Mouse (Mus musculus): Measurements from ENCODE around the gene Ldhb.
"Not testable (repeated sequence)": the region's sequence is repeated elsewhere in the genome, so short reads cannot be mapped to it uniquely, and the experiment has no call there.

Gene Ldhb

DNA sequence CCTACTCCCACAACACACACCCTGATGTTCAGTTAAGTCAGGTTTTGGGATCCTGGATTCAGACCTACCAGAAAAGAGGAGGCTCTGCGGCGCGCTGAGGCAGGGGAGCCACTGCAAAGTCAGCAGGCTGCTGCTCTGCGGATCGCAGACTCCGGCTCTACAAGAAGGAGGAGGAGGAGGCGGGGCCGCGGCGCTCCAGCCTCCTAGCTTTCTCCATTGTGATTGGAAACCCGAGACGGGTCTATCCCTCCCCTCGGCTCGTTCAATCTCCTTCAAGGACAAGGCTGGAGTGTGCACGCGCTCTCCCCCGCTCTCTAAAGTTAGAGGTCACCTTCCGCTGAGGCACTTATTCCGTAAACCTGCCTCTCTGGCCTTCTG, at the start of gene Ldhb:
TSS of gene Ldhb (minus strand) at position 173 of the 378 bp plus-strand sequence.
- DNase-seq (ENCODE audit: low spot score), result peak; percentile 81

DNA sequence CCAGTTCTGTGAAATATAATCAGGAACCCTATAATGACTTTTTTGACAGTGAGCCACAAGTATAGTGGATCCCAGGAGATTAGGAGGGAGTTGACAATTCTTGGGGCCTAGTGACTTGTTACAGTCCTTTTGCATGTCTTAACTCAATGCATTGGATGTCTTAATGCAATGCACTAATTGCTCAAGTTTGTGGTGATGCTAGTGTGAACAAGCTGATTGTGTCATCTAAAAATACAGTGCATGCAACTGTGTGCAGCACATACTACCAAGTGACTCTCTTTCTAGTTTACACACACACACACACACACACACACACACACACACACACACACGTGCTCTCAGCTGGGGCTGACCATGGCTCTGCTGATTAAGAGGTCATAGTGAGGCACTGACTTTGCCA, 48.2 kb upstream of the Ldhb start:
- DNase-seq (ENCODE audit: low spot score), result no peak

- DNase-seq (ENCODE audit: low spot score), result no peak
Observed at GRCm38 (mm10) chr6:142551482-142551881, 43.7 kb upstream of the Ldhb start.

DNA sequence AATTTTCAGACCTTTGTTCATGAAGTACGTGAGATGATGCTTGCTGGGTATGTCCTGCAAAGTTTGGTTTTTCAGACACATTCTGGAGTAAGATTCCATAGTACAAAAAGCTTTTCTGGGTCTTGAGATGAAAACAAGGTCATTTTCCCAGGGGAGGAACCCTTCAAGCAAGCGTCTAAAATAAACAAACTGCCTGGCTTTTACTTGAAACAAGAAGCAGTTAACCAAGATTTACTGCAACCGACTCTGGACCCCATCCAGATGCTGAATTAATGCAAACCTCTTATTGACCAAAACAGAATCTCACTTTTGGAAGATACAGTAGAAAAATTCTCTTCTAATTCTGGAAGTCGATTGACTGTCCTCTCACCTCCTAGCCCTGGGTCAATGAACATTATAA, 43.1 kb upstream of the Ldhb start:
- no peak for DNase-seq (ENCODE audit: low spot score)

GRCm38 (mm10) chr6:142548377-142548776, 40.6 kb upstream of the Ldhb start:
- no peak for DNase-seq (ENCODE audit: low spot score)

DNA sequence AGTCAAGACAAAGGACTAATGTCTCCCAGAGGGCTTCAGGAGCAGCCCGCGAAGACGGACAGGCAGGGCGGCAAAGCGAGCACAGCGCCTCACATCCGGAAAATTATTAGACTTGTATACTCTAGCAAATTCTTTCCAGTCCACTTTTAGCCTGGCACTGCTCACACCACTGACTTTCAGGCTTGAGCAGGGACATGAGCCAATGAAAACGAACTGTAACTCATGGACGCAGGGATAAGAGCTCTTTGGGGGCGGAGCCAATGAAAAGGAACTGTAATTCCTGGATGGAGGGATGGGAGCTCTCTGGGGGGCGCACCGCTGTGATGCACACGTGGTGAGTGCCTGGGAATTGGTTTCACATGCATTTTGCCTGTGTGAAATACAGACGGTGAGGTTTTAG, 37.4 kb upstream of the Ldhb start:
- DNase-seq (ENCODE audit: low spot score), result no peak

DNA sequence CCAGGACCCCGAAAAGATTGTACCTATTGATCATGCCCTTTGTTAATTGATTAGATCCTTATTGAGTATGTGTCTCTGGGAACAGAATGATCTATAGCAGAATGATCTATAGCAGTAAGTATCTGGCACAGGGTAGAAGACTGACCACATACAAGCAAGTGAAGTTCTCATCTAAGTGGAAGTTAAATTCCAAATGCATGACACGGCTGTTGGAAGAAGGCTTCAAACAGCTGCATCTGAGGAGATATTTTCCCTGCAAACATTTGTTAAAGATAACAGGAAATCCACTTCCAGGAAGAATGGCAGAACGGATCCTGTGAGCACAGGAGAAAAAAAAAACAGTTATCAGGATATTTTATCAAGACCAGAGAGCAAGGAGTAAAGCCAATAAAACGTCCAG, 35.9 kb upstream of the Ldhb start:
- DNase-seq (ENCODE audit: low spot score), result no peak

DNA sequence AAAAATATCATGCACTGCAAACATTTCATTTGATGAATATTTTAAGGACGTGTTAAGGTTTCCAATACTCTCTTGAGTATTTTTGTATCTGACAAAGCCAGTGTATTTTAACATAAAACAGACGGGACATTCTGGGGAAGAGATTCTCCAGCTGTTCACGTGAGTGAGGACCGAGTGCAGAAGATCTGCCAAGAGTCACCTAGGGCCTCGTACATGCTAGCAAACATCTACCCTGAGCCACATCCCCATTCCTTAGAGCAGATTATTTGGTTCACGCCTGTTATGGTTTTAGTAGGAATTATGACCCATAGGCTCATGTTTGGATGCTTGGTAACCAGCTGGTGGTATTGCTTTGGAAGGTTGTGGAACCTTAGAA, 35.0 kb upstream of the Ldhb start:
- no peak for DNase-seq (ENCODE audit: low spot score)

DNA sequence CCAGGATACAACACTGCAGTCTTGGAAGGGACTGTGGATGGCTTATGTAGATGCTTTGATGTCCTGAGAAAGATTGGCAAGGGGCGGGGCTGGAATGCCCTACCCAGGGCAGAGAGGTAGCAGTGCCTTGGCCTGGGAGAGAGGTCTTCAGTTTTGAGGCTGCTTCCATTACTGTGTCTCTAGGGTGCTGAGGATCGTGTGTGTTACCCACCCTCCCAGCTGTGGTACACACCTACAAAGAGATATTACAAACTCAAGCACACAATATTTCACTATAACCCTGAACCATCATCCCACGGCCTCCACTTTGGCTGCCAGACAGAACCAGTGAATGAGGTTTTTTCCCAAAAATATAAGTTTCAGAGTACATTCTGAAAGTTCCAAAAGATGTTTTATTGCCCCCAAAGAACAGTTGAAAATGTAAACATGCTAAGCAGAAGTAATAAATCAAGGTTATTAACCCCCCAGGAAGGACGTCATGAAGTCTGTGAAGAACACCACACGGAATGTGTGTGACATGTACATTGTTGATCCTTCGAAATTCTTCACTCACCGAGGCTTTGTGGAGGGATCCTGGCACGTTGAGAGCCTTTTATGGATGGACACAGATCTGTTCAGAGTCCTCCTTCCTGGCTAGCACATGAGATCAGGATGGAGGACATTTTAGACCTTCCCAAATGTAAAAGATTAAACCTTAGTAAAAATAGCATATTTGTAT, 34.5 kb upstream of the Ldhb start:
- no peak for DNase-seq (ENCODE audit: low spot score)

DNA sequence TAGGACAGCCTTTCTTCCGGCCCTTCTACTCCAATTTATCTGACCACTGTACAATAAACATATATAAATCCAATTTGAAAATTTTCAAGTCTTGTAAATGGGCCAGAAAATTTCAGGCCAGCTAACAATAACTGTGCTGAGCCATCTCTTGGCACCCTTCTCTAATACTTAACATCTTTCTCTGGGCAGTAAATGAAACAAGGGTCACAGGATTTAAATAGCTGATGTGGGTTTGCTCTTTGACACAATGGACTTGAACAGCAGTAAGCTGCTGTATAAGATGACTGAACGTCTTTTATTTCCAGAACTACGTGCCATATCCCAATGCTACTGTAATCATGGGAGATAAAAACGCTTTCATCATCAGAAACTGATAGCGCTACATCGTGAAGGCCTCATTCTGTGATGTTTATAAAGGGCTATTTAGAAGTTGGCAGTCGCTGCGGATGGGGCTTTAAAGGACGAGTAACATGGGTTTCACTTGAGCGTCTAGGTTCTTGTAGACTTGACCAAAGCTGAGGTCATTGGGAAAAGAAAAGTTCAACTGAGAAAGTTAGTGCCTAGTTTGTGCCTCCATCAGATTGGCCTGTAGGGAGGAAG, 32.9 kb upstream of the Ldhb start:
- DNase-seq (ENCODE audit: low spot score), result no peak

DNA sequence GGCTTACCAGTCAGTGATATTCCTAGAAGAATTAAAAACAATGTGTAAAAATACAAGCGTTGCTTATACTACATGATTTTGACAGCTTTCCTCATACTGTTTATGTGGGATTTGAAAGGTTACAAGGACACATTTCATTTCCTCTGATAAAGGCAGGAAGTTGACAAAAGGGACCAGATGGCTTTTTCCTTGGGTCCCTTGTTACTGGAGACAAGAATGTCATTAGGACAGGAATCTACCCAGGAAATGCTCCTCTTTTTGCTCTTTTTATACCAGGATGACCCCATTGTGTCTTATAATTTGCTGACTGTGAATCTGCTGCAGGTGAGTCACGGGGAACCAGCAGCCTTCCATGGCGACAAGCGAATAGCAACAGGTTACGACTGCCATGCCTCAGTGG, 32.4 kb upstream of the Ldhb start:
- DNase-seq (ENCODE audit: low spot score), result no peak

DNA sequence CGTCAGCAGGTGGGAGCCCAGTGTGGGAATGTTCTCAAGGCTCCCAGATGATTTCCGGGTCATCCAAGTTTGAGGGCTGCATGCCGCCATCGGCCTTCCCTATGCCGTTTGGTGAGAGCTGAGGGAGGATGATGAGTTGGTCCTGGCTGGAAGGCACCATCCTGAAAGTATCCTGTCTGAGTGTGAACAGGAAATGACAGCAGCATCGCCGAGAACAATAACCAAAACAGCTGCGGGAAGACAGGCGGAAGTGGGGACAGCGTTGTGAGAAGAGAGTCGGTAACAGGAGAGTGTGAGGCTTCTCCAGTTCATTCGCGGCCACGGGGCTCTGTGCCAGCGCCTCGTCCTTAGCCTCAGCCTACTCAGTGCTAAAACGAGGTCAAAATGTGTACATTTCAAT, 30.7 kb upstream of the Ldhb start:
- no peak for DNase-seq (ENCODE audit: low spot score)

DNA sequence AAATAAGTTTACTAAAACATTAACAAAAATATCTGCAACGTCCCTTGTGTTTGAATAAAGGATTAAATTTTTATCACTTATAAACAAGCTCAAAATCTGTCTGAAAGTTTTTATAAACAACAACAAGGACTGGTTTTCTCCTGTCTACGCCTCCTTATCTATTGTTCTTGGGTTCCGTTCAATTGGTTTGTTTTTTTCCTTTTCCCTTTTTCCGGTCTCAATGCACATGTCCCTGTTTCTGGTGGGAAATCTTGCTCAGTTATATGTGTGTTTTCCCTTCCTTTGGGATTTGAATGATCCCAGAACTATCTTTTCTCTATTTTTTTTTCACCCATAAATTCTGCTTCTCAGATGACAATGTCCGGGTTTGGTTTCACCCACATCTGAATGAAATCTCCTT, 25.7 kb upstream of the Ldhb start:
- no peak for DNase-seq (ENCODE audit: low spot score)

GRCm38 (mm10) chr6:142532686-142533085, 24.9 kb upstream of the Ldhb start:
- no peak for DNase-seq (ENCODE audit: low spot score)

GRCm38 (mm10) chr6:142532141-142532540, 24.4 kb upstream of the Ldhb start:
- DNase-seq (ENCODE audit: low spot score), result no peak

GRCm38 (mm10) chr6:142530378-142530777, 22.6 kb upstream of the Ldhb start:
- DNase-seq (ENCODE audit: low spot score), result no peak

DNA sequence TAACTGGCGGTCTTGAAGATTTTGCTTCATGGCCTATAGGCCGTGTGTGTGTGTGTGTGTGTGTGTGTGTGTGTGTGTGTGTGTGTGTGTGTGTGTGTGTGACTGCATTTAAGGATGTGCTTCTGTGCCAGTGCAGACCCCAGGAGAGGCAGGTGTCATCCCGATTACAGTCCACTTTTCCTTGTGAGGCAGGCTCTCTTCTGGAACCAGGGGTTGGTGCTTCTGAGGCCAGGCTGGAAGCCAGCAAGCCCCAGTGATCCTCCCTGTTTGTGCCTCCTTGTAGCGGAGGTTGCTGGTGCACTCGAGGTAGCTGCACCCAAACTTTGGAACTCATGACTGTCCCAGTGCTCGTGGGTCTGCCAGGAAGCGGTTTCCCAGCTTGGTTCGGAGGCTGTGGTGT, 21.9 kb upstream of the Ldhb start:
- DNase-seq (ENCODE audit: low spot score), result no peak

- DNase-seq (ENCODE audit: low spot score), result no peak
Observed at GRCm38 (mm10) chr6:142527931-142528562, 20.3 kb upstream of the Ldhb start.

DNA sequence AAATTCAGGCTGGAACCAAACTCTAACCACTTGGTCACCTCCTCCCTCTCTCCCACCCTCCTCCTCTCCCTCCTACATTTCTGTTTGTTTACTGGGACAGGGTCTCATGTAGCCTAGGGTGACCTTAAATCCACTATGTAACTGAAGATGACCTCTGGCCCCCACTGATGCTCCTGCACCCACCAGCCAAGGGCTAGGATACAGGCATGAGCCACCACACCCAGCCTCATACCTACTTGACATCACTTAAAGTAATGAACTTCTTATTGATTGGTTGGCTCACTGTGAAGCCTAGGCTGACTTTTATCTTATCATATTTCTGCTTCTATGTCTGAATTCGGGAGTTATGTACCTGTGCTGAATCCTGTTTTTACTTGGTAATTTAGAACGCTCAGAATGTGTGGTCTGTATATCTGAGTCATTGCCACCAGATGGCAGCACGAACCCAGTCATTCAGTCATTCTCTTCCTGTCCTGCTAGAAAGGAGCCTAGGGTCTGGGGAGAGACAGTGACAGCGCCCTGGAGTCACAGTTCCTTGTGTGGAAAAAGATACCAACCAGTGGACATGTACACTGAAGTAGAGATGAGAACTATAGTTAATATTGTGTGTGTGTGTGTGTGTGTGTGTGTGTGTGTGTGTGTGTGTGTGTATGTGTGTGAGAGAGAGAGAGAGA, 17.0 kb upstream of the Ldhb start:
- DNase-seq (ENCODE audit: low spot score), result peak; percentile 53

GRCm38 (mm10) chr6:142521591-142522110, 13.9 kb upstream of the Ldhb start:
- DNase-seq (ENCODE audit: low spot score), result no peak

- no peak for DNase-seq (ENCODE audit: low spot score)
Observed at GRCm38 (mm10) chr6:142519110-142519509, 11.4 kb upstream of the Ldhb start.

- not testable (repeated sequence) for DNase-seq (ENCODE audit: low spot score)
Observed at GRCm38 (mm10) chr6:142515379-142515778, 7.6 kb upstream of the Ldhb start.

DNA sequence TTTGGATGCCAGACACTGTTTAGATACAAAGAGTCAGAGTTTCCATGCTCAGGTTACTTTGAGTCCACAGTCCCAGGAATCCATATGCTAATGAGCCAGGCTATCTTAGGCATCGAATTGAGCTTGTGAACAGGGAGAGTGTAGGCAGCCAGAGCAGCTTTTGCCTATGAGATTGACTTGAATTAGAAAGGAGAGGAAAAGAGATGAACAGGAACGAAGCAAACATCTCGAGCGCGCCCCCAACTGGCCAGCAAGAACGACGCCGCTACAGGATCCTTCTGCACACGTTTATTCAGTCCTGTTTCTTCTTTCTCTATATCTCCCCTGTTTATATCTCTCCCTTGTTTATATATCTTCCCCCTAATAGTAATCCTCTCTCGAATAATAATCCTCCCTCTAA, 7.2 kb upstream of the Ldhb start:
- no peak for DNase-seq (ENCODE audit: low spot score)

Measured in layer of hippocampus, adult 9-10 months (tissue).